Mouse (Mus musculus) liver, embryonic 16.5 days (tissue): ENCODE data around the gene Xk. TPM values are rescaled to one million over a fixed set of nuclear protein-coding genes. Genes with fewer than 3 reads are reported as not detected.
"Not testable (repeated sequence)": the region's sequence is repeated elsewhere in the genome, so short reads cannot be mapped to it uniquely, and the experiment has no call there.

Experiments used
- ATAC-seq: fragments of 200-750 bp; cut with Nextera tagmentation; 2 replicates; pipeline ENCODE4 v1.8.0; 2017; ENCODE audit warnings: low read depth, mild to moderate bottlenecking, moderate number of reproducible peaks, moderate library complexity
- H3K27ac ChIP-seq: fragments of 300-500 bp; sonication (generic); 2 replicates; pipeline ENCODE4 v1.5.1; 2014; ENCODE audit warnings: mild to moderate bottlenecking, low read length
- H3K27me3 ChIP-seq: fragments of 300-500 bp; sonication (generic); 2 replicates; pipeline ENCODE4 v1.6.1; 2014; ENCODE audit warnings: low read depth, low read length, mixed read lengths; ENCODE audit not compliant: control insufficient read depth, insufficient read depth
- H3K36me3 ChIP-seq: fragments of 300-500 bp; sonication (generic); 2 replicates; pipeline ENCODE4 v1.6.1; 2014; ENCODE audit warnings: mild to moderate bottlenecking; ENCODE audit not compliant: control insufficient read depth, insufficient read depth
- H3K4me1 ChIP-seq: fragments of 300-500 bp; sonication (generic); 2 replicates; pipeline ENCODE4 v1.6.1; 2014; ENCODE audit warnings: low read depth, low read length, mixed read lengths; ENCODE audit not compliant: control insufficient read depth
- H3K4me2 ChIP-seq: fragments of 300-500 bp; sonication (generic); 2 replicates; pipeline ENCODE4 v1.6.1; 2014; ENCODE audit warnings: low read depth, low read length, mixed read lengths
- H3K4me3 ChIP-seq: fragments of 300-500 bp; sonication (generic); 2 replicates; pipeline ENCODE4 v1.5.1; 2014; ENCODE audit warnings: low read depth, mild to moderate bottlenecking, low read length
- H3K9ac ChIP-seq: fragments of 300-500 bp; sonication (generic); 2 replicates; pipeline ENCODE4 v1.6.1; 2014; ENCODE audit warnings: low read depth, low read length
- H3K9me3 ChIP-seq: fragments of 300-500 bp; sonication (generic); replicated peaks from 2 replicates; pipeline ENCODE4 v1.6.1; 2016; ENCODE audit warnings: low read length; ENCODE audit not compliant: control insufficient read depth
- WGBS: fragments of 180-500 bp; shearing (Covaris S2); extraction: QIAGEN DNeasy Blood & Tissue Kit; methylation state at CpG from one replicate; pipeline ENCODE4 v1.1.7; 2014; ENCODE audit not compliant: insufficient replicate concordance; 5-methylcytosine and 5-hydroxymethylcytosine counted together
- polyA plus RNA-seq: library from polyadenylated mRNA; unstranded; fragments of >200 nt; fragmentation: Nextera tagmentation; extraction: Ambion mirVana; gene quantifications from 2 replicates; pipeline ENCODE4 v1.2.1, GENCODE M21; 2015

Xk gene
- polyA plus RNA-seq, 1 experiment from 2014 or later, result 26.2 TPM

- H3K4me1 ChIP-seq, H3K9me3 ChIP-seq, H3K4me3 ChIP-seq, H3K4me2 ChIP-seq, ATAC-seq, H3K36me3 ChIP-seq, H3K27ac ChIP-seq, H3K27me3 ChIP-seq, H3K9ac ChIP-seq: not testable (repeated sequence)
- no CpG with 5 or more reads among the region's 2 CpGs for WGBS
Measured at GRCm38 (mm10) chrX:9350327-9350726, 77.8 kb downstream of the Xk start, which contains the start of gene H2al1k. Gene H2al1k (plus strand): TSS chrX:9350627.

Other genes starting within 250 kb of the Xk start
- gene Fthl17e, start 239.3 kb upstream of the Xk start, polyA plus RNA-seq, result not detected in 2 replicates
- gene Fthl17f, start 209.7 kb upstream of the Xk start, polyA plus RNA-seq, result not detected in 2 replicates
- not detected in 2 replicates for gene 4930402K13Rik, start 168.2 kb upstream of the Xk start, polyA plus RNA-seq
- 0.19 and 0.33 TPM in 2 replicates for gene Lancl3, start 72.9 kb upstream of the Xk start, polyA plus RNA-seq
- 3.4 and 3.8 TPM in 2 replicates for gene Gm14862, start 15.9 kb upstream of the Xk start, polyA plus RNA-seq
- 2.2 and 2.3 TPM in 2 replicates for gene H2al1m, start 11.0 kb downstream of the Xk start, polyA plus RNA-seq
- gene H2al1k, start 77.9 kb downstream of the Xk start, polyA plus RNA-seq, result not detected in 2 replicates
- gene Cybb, start 215.0 kb downstream of the Xk start, polyA plus RNA-seq, result 17.9 and 19.6 TPM in 2 replicates